Mouse (Mus musculus): Measurements from ENCODE around the gene Prss23.

Gene Prss23

DNA sequence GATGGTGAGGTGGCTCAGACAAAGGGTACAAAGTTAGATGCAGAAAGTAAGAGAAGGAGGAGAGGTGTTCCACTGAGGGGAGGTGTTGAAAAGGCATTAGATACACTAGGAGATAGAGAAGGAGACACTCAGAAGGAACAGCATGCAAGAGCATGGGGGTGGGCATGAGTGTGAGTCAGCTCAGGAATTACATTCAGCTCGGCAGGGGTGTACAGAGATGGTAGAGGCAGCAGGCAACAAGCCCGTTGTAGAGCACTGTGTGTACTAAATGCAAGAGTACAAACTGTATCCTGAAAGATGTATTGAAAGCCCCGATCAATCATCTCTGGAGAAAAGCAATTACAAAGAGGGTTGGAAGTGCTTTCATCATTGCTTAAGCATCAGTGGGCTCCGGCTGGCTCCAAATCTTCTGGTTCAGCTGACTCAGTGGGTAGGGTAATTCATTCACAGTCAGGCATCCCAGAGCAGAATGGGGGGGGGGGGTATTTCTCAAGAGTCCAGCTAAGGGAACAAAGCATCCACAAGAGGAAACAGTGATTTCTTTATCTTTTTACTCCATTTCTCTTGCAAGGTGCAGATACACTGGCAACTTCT, 15.0 kb downstream of the Prss23 start:
- DNase-seq (ENCODE audit: low read depth in 2 of 2, low spot score in 2 of 2): no peak

DNA sequence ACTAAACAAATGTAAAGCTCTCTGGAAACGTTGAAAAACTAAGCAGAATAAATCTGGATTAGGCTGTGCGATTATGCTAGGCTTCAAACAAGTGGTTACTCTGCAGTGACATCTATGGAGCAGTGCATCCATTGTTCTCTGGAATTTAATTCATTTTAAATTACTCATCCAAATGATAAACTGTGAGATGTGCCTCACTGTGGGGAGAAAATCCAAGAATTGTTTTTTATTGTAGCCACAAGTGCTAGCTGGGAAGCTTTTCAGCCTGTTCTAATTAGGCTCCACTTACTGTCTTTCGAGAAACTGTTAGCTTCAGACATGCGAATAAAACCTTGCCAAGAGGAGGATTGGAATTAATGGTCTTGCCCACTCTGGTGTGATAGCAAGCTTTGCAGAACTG, 18.3 kb downstream of the Prss23 start:
- DNase-seq (ENCODE audit: low read depth in 2 of 2, low spot score in 2 of 2): no peak

DNA sequence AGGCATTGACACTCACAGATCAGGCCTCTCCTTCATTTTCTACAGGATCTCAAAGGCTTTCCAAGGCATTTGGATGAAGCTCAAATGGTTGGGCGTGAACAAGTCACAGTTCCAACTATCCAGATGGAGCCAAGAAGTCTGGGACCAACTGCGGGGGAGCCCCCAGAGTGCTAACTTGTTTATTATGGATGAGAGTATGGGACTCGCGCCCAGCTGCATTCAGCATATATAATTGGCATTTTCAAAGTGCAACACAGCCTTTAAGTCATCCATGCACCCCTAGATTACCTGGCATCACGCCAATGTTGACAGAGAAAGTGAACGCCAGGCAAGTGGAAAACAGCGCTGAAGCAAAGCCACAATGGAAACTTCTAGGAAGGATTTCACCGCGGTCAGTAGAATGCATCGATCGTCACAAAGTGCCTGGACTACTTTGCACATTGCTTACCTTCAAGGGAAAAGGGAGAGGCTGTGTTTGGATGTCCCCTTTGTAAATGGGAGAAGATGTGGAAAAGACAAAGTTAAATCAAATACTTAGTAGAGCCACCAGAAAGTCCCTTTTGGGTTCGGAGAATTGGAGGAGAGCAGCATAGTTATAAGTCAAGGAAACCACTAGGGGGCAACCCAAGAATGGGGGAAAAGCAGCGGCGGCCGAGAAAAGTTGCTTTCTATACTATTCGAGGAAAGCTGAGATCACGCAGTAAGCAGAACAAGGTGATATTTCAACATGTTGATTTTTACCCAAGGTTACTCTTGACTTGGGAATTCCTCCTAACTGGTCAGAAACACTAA, 27.3 kb downstream of the Prss23 start:
- DNase-seq (ENCODE audit: low read depth in 2 of 2, low spot score in 2 of 2): no peak

DNA sequence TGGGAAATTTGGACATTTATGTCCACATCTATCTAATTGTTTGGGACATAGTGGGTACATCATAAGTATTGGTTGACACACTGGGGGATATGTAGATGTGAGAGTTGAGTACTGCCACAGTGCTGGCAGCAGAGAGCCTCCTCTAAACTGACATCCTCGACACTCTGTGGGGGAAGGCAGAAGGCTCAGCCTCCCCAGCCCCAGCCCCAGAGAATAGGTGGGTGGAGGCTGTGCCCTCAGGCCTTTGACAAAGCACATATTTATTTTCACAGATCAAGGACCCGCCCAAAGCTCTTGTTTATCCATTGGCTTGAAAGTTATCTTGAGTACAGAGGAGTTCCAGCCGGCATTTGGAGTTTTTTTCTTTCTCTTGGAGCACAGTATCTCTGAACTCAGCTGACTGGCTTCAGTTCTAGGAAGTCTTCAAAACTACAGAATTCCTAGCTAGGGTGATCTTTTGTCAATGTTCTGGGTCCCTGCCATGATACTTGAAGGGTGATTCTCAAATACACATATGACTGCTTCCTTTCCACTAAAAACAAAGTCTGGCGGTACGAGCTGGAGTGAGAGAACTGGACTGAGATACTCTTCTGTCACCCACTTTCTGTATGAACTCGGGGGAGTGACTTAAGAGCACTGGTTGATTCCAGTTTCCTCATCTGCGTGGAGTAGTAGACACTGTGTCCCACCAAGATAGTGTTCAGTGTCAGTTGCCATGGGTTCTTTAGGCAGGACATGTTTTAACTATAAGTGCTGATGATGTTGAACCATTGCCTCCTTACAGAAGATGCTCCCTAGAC, 43.0 kb downstream of the Prss23 start:
- DNase-seq (ENCODE audit: low read depth in 2 of 2, low spot score in 2 of 2): no peak

DNA sequence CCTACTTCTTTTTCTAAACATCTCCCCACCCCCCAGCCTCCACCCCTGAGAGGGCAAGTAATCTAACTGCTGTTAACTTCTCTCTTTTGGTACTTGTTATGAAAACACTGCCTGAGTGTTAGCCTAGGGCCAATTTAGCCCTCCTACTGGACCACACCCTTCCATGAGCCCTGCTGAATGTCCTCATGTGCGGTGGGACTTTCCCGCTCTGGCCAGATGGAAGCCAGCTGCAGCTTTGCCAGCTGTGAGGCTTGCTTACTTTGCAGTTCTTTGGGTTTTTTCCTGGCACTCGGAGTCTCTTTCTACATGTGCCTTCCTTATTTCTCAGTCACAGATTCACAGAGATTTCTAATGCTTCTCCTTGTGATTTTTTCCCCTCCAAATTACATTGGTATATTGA, 45.3 kb downstream of the Prss23 start:
- DNase-seq (ENCODE audit: low read depth in 2 of 2, low spot score in 2 of 2): no peak

DNA sequence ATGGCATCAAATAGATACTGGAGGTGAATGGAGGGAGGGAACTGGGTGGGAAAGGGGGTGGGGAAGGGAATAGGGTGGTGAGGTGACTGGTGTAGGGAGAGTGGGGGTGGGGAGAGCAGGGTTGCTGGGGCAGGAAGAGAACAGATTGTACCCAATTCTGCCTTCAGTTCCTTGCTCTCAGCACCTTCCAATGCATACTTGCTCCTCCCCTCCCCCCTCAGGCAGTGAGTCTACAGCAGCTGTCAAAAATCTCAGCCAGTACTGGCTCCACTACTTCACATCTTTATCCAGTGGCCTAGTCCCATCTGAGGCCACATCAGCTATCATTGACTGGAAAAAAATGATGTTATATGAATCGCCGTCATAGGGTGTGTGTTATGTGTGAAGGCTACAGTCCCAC, 48.5 kb downstream of the Prss23 start:
- DNase-seq (ENCODE audit: low read depth in 2 of 2, low spot score in 2 of 2): no peak

DNA sequence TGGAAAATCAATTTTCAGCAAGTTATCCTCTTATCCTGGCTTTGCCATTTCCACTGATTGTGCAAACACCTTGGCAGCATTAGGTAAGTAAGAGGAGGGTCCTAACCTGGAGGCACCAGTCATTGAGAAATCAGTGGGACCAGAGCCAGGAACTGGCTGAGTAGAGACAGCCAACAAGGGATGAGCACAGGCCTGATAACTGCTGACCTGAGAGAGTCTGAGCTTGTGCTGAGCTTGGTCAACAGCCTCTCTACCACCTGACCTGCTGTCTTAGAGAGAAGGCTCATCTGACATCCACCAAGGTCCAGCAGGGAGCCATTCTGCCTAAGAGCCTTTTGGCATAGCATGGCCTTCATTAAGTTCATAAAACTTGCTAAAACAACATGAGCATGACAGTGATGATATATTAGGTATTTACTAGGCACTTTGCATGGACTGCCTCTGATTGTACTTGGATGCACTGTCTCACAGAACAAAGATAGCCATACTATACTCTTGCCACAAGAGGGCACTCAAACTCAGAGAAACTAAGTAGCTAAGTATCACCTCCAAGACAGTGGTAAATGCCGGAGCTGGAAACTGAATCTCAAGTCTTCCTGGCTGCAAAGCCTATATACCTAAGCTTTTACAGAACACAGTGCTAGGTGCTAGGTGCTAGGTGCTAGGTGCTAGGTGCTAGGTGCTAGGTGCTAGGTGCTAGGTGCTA, 49.5 kb downstream of the Prss23 start:
- DNase-seq (ENCODE audit: low read depth in 2 of 2, low spot score in 2 of 2): peak in 1 of 2 experiments; percentile 1

DNA sequence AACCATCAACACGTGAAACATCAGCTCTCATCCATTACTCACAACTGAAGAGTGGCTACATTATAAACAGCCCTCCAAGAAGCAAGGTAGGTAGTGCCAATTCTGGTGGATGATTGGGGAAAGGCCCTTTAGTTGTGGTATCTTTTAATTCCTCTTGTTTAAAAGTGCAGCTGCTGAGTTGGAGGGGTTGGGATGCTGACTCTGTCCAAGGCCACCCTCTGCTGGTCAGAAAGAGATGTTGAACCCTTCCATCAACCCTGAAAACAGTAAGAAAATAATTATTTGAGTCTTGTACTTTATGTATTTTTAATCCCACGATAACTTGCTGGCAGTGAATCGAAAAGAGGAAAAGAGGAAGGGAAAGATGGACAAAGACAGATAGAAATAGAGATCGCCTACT, 53.5 kb downstream of the Prss23 start:
- DNase-seq (ENCODE audit: low read depth in 2 of 2, low spot score in 2 of 2): no peak

DNA sequence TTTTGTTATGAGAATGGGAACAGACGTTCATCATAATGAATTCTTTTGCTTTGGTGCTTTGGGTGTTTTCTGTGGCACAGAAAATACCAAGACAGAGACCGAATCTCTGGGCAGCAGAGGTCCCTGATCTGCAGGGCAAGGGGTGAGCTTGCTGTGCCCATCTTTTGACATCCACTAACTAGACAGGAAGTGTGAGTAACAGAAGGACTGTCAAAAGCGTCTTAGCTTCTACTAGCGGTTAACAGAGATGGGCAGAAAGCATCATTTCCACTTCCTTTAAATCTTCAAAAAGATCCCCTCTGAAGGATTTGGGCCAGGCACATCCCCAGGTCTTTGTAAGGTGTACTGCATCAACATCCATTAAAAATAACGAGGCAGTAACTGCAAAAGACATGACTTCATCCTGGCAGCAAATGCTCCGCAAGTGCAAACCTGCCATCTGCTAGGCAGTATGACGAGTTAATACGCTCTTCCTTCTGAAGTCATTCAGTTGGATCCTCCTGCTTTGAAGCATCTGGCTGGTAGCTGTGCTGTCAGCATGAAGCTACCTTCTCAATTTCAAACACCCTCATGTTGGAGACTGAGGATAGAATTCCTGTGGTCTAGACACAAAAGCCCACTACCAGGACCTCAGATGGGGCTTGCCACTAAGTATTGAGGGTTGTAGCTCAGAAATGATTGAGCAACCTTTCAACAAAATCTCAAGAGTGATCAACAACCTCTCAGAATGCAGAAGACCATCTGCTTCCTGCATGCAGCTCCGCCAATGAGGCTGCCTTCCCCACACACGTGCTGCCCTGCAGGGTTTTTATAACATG, 63.0 kb downstream of the Prss23 start:
- DNase-seq (ENCODE audit: low read depth in 2 of 2, low spot score in 2 of 2): no peak

DNA sequence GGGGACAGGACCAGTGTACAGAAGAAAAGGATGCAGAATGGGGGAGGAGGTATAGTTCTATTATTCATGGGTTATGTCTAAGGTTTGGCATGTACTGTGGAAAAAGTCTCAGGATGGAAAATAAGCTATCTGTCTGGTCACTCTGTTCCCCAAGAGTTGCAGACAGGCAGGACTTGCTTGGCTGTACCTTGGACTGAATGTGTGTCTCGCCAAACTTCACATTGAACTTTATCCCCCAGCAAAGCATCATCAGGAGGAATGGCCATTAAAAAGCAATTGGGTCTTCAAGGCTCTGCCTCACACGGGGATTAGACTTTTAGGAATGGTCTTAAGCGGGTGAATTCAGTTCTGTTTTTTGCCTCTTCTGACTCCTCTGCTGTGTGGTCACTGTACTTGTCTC, 63.7 kb downstream of the Prss23 start:
- DNase-seq (ENCODE audit: low read depth in 2 of 2, low spot score in 2 of 2): no peak

DNA sequence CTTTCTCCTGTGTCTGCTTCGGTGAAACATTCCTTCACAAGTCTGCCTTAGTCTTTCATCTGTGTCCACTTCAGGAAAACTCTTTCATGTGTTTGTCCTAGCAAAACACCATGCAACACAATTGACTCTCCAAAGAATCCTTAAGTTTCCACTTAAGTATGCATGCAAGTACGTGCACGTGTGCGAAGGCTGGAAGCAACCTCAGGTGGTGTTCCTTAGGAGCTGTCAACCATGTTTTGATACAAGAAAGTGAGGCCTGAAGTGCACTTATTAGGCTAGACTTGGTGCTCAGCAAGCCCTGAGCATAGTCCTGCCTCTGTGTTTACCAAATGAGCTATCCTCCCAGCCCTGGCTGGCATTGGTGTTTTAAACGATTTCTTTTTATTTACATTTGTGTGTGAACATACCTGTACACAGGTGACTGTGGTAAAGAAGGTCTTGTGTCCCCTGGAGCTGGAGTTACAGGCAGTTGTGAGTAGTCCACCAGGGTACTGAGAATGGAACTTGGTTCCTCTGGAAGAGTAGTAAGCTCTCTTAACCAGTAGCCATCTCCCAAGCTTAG, 64.3 kb downstream of the Prss23 start:
- DNase-seq (ENCODE audit: low read depth in 2 of 2, low spot score in 2 of 2): no peak

DNA sequence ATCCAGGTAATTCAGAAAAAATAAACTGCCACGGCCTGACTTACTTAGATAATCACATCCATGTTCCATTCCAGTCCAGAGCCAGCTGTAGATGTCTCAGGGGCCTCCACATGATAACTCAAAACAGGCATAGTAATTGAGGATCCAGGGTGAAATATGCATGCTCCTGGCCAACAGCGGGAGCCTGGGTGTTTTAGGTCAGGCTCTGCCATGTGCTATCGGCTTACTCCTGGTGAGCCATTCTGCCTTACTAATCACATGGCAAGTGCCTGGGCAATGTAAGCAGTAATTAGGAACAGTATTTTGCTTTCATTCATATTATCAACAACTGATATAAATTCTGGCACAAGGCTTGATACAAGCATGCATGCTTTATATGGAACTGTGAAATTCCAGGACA, 65.6 kb downstream of the Prss23 start:
- DNase-seq (ENCODE audit: low read depth in 2 of 2, low spot score in 2 of 2): no peak

DNA sequence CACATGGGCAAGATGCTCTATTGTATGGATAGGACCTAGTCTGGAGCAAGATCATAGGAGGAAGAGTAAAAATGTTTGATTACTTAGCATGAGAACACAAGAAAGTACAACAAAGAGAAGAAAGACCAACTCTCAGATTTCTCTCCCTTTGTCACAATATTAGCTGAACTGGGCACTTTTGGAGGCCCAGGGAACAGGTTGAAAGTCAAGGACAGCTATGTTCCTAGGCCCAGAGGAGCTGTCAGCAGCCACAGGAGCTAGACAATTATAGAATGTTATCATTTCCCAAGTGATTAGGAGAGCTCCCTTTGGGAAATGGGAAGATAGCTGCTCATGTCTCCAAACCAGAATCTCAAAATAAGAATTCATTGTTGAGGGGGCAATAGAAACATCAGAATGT, 66.1 kb downstream of the Prss23 start:
- DNase-seq (ENCODE audit: low read depth in 2 of 2, low spot score in 2 of 2): no peak

DNA sequence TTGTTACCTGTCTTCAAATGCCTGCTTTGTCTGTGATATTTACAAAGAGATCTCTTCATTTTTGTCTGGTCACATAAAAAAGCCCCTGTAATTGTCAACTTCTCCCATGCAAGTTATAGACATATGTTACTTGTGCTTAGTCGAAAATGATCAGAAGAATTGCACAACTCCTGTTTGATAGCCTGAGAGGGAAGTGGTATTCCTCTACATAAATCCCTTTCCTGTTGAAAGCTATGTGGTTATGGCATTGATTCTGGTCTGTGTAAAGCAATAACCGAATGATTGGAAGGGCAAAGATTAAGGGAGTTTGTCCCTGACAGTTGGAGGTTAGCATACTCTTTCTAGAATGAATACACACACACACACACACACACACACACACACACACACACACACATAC, 67.3 kb downstream of the Prss23 start:
- DNase-seq (ENCODE audit: low read depth in 2 of 2, low spot score in 2 of 2): no peak
